Mouse (Mus musculus): ENCODE results near the gene Tesmin. TPM values are rescaled to one million over a fixed set of nuclear protein-coding genes. Genes with fewer than 3 reads are reported as not detected.

Gene Tesmin
- polyA plus RNA-seq, 1 experiment from 2014 or later, result 0.28 TPM

DNA sequence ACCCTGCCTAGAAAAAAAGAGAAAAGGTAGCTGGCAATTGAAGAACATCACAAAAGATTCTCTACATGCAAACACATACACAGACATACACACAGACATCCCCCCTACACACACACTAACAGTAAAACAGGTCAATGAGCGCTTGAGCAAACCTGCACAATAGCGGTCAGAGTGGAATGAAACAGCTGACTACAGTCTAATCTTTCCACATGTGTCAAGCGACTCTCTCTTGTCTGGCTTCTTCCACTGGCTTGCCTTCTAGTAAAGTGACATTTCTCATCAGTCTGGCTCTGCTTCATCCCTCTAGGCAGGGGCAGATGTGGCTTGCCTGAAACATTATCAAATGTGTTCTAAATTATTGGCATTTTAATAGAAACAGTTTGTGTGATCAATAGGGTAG, 5.6 kb downstream of the Tesmin start:
- Histone ChIP-seq H3K36me3 (no peaks in the 10 kb centered on the region), H3K27me3 (0 out of 2 replicates have a peak, but pooled peaks cover 2% of the 10 kb centered on the region), H3K9me3 (replicated peaks) (peaks cover 5% of the 10 kb centered on the region; the same call in 1 of the 2 replicates), H3K4me1 (replicated peaks) (peaks cover 22% of the 10 kb centered on the region), H3K4me3 (replicated peaks) (no peak overlapping the region), H3K9ac (no peak overlapping the region), H3K4me2 (no peak overlapping the region), H3K27ac (no peak overlapping the region)
- no peak for ATAC-seq (ENCODE audit: low read depth)
- no peak for DNase-seq
- WGBS (ENCODE audit: insufficient replicate concordance), result 71% methylated on average over 3 of the region's 3 CpGs

GRCm38 (mm10) chr19:3400057-3400456, 11.4 kb downstream of the Tesmin start:
- no peaks in the 10 kb centered on the region for H3K9me3 ChIP-seq (replicated peaks)
- no peaks in the 10 kb centered on the region for H3K4me1 ChIP-seq (replicated peaks)
- H3K9ac ChIP-seq, result no peak overlapping the region
- H3K27ac ChIP-seq, result no peak overlapping the region
- WGBS (ENCODE audit: insufficient replicate concordance), result 76% methylated on average over 4 of the region's 4 CpGs
- no peak for ATAC-seq (ENCODE audit: low read depth)
- no peak overlapping the region for H3K4me2 ChIP-seq
- H3K4me3 ChIP-seq (replicated peaks), result no peak overlapping the region
- DNase-seq, result no peak
- H3K27me3 ChIP-seq, result no peaks in the 10 kb centered on the region
- H3K36me3 ChIP-seq, result no peaks in the 10 kb centered on the region

DNA sequence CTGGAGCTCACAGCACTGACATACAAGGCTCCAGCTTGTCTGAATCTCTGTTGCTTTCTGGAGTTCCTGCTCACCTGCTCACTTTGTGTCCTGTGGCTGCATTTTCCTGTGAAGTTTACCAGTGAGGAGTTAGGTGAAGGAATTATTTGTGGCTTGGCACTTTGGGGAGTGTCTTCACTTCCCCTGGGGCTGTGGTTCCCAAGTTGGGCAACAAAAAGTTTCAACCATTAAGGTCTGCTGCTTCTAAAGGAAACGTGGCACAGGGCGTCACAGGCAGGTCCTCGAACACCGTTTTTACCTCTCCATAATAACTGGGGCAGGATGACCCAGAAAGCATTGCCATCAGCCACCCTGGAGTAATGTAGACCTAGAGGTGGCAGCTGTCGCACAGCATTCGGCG, 12.8 kb downstream of the Tesmin start:
- H3K27ac ChIP-seq, result no peak overlapping the region
- WGBS (ENCODE audit: insufficient replicate concordance), result 70% methylated on average over 7 of the region's 7 CpGs
- no peaks in the 10 kb centered on the region for H3K27me3 ChIP-seq
- no peak overlapping the region for H3K9ac ChIP-seq
- no peaks in the 10 kb centered on the region for H3K36me3 ChIP-seq
- no peak overlapping the region for H3K4me2 ChIP-seq
- no peak overlapping the region for H3K4me3 ChIP-seq (replicated peaks)
- DNase-seq (no peak), ATAC-seq (ENCODE audit: low read depth) (no peak)
- no peaks in the 10 kb centered on the region for H3K9me3 ChIP-seq (replicated peaks)
- H3K4me1 ChIP-seq (replicated peaks), result no peaks in the 10 kb centered on the region

DNA sequence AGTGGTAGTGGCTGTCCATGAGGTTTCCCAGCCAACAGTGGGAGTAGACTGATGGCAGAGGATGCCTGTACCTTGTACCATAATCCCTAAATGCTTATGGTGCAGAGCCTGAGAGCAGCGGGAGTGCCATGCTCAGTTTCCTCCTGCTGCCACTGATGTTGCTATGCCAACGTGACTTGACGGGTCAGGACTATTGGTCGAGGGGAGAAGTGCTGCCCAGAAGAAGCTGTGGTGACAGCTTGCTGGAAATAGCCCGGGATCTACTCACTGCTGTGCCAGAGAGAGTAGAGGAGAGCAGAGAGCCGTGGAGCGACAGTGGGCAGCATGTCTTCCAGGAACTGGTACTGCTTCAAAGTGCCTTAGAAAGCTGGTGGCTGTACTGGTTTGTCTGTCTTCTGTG, 13.3 kb downstream of the Tesmin start:
- no peak overlapping the region for H3K27ac ChIP-seq
- no peaks in the 10 kb centered on the region for H3K4me1 ChIP-seq (replicated peaks)
- no peak for ATAC-seq (ENCODE audit: low read depth)
- no peak overlapping the region for H3K4me2 ChIP-seq
- no peaks in the 10 kb centered on the region for H3K9me3 ChIP-seq (replicated peaks)
- H3K36me3 ChIP-seq, result no peaks in the 10 kb centered on the region
- DNase-seq, result no peak
- H3K4me3 ChIP-seq (replicated peaks), result no peak overlapping the region
- 45% methylated on average over 7 of the region's 7 CpGs for WGBS (ENCODE audit: insufficient replicate concordance)
- H3K9ac ChIP-seq, result no peak overlapping the region
- H3K27me3 ChIP-seq, result no peaks in the 10 kb centered on the region

DNA sequence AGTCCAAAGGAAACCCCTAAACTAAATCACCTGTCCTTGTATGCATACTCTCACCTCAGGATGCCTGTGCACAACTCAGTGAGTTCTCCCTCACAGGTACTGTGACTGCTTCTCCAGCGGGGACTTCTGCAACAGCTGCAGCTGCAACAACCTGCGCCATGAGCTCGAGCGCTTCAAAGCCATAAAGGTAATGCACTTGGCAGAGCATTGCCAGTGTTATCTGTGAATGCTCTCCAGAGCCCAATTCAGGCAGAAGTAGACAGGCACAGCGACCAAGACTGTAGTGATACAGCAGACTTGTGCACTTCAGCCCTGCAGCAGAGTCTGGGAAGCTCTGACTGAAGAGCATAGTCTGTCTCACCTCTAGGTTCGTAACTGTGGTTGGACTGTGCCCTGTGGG, 13.7 kb downstream of the Tesmin start:
- no peaks in the 10 kb centered on the region for H3K9me3 ChIP-seq (replicated peaks)
- H3K27me3 ChIP-seq, result no peaks in the 10 kb centered on the region
- ATAC-seq (ENCODE audit: low read depth) (no peak), DNase-seq (no peak)
- H3K36me3 ChIP-seq, result no peaks in the 10 kb centered on the region
- no peaks in the 10 kb centered on the region for H3K4me1 ChIP-seq (replicated peaks)
- no peak overlapping the region for H3K27ac ChIP-seq
- WGBS (ENCODE audit: insufficient replicate concordance), result 74% methylated on average over 6 of the region's 6 CpGs
- H3K9ac ChIP-seq, result no peak overlapping the region
- no peak overlapping the region for H3K4me2 ChIP-seq
- no peak overlapping the region for H3K4me3 ChIP-seq (replicated peaks)

DNA sequence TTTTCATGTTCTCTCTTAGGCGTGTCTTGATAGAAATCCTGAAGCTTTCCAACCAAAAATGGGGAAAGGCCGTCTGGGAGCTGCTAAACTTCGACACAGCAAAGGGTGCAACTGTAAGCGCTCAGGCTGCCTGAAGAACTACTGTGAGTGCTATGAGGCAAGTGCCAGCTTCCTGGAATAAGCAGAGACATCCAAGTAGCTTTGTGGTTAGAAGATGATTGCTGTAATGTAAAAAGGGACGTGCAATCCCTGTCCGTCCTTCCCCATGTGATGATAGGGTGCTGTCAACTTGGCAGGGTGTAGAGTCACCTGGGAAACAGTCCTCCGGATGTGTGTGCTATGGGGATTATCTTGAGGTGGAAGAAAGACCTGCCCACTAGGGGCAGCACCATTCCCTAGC, 15.4 kb downstream of the Tesmin start:
- Histone ChIP-seq H3K9me3 (replicated peaks) (no peaks in the 10 kb centered on the region), H3K9ac (no peak overlapping the region), H3K27me3 (no peaks in the 10 kb centered on the region), H3K4me1 (replicated peaks) (no peaks in the 10 kb centered on the region), H3K27ac (no peak overlapping the region), H3K36me3 (no peaks in the 10 kb centered on the region), H3K4me3 (replicated peaks) (no peak overlapping the region), H3K4me2 (no peak overlapping the region)
- WGBS (ENCODE audit: insufficient replicate concordance), result 53% methylated on average over 7 of the region's 7 CpGs
- DNase-seq (no peak), ATAC-seq (ENCODE audit: low read depth) (no peak)

GRCm38 (mm10) chr19:3405531-3406281, 17.0 kb downstream of the Tesmin start:
- no peaks in the 10 kb centered on the region for H3K9me3 ChIP-seq (replicated peaks)
- peaks cover 6% of the 10 kb centered on the region; the same call in 1 of the 2 replicates for H3K27me3 ChIP-seq
- DNase-seq (no peak), ATAC-seq (ENCODE audit: low read depth) (no peak)
- H3K36me3 ChIP-seq, result no peaks in the 10 kb centered on the region
- no peak overlapping the region for H3K27ac ChIP-seq
- no peaks in the 10 kb centered on the region for H3K4me1 ChIP-seq (replicated peaks)
- 29% methylated on average over 1 of the region's 1 CpGs for WGBS (ENCODE audit: insufficient replicate concordance)
- H3K4me3 ChIP-seq (replicated peaks), result no peak overlapping the region
- H3K4me2 ChIP-seq, result no peak overlapping the region
- H3K9ac ChIP-seq, result no peak overlapping the region

GRCm38 (mm10) chr19:3414268-3414733, 25.6 kb downstream of the Tesmin start, which contains the start of gene Gal:
TSS of gene Gal (minus strand) at chr19:3414544.
- DNase-seq (no peak), ATAC-seq (ENCODE audit: low read depth) (no peak)
- no peak within 1 kb of the TSS for H3K9ac ChIP-seq
- no peaks in the 10 kb centered on the region for H3K36me3 ChIP-seq
- H3K4me1 ChIP-seq (replicated peaks), result 0 out of 2 replicates have a peak, but pooled peaks cover 6% of the 10 kb centered on the region
- H3K4me2 ChIP-seq, result peak within 1 kb of the TSS; percentile 45
- 2% methylated on average over 37 of the region's 37 CpGs for WGBS (ENCODE audit: insufficient replicate concordance)
- peak within 1 kb of the TSS; percentile 22 for H3K4me3 ChIP-seq (replicated peaks)
- H3K27ac ChIP-seq, result no peak within 1 kb of the TSS
- peaks cover 64% of the 10 kb centered on the region for H3K27me3 ChIP-seq
- H3K9me3 ChIP-seq (replicated peaks), result no peaks in the 10 kb centered on the region

DNA sequence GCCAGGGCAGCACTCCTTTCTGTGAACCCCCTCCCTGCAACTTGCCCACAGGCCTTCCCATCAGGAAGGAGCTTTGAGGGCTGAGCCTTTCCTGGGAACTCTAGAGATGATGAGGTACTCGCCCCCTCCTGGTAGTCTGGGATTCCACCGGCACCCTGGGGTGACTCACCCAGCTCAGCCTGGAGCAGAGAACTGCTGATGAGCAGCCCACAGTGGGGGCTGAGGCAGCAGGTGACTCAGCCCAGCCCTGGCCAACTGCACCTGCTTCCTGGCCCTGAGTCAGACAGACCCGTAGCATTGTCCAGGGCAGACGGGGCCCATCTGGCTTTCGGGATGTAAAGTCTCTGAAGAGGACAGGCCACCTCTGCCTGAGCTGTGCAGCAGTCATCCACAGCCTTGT, 30.6 kb downstream of the Tesmin start:
- H3K27ac ChIP-seq, result no peak overlapping the region
- H3K4me1 ChIP-seq (replicated peaks), result 0 out of 2 replicates have a peak, but pooled peaks cover 4% of the 10 kb centered on the region
- WGBS (ENCODE audit: insufficient replicate concordance), result 50% methylated on average over 5 of the region's 5 CpGs
- no peak overlapping the region for H3K9ac ChIP-seq
- no peaks in the 10 kb centered on the region for H3K36me3 ChIP-seq
- H3K9me3 ChIP-seq (replicated peaks), result no peaks in the 10 kb centered on the region
- no peak overlapping the region for H3K4me2 ChIP-seq
- peaks cover 25% of the 10 kb centered on the region for H3K27me3 ChIP-seq
- no peak overlapping the region for H3K4me3 ChIP-seq (replicated peaks)
- ATAC-seq (ENCODE audit: low read depth), result no peak
- DNase-seq, result no peak

GRCm38 (mm10) chr19:3422488-3422887, 33.8 kb downstream of the Tesmin start:
- DNase-seq, result no peak
- Histone ChIP-seq H3K9me3 (replicated peaks) (no peaks in the 10 kb centered on the region), H3K36me3 (no peaks in the 10 kb centered on the region), H3K4me3 (replicated peaks) (no peak overlapping the region), H3K9ac (no peak overlapping the region), H3K4me1 (replicated peaks) (no peaks in the 10 kb centered on the region), H3K27me3 (peaks cover 1% of the 10 kb centered on the region; the same call in 1 of the 2 replicates), H3K4me2 (no peak overlapping the region), H3K27ac (no peak overlapping the region; the same call in 1 of the 2 replicates)
- no peak for ATAC-seq (ENCODE audit: low read depth)
- 75% methylated on average over 6 of the region's 6 CpGs for WGBS (ENCODE audit: insufficient replicate concordance)

- Histone ChIP-seq H3K36me3 (no peaks in the 10 kb centered on the region), H3K9ac (no peak overlapping the region), H3K4me2 (no peak overlapping the region), H3K27ac (no peak overlapping the region; the same call in 1 of the 2 replicates), H3K4me1 (replicated peaks) (no peaks in the 10 kb centered on the region), H3K4me3 (replicated peaks) (no peak overlapping the region), H3K27me3 (no peaks in the 10 kb centered on the region), H3K9me3 (replicated peaks) (no peaks in the 10 kb centered on the region)
- DNase-seq (no peak), ATAC-seq (ENCODE audit: low read depth) (no peak)
- WGBS (ENCODE audit: insufficient replicate concordance), result 34% methylated on average over 4 of the region's 4 CpGs
These were observed 34.3 kb downstream of the Tesmin start for GRCm38 (mm10) chr19:3422981-3423380.

GRCm38 (mm10) chr19:3424214-3424613, 35.6 kb downstream of the Tesmin start:
- no peaks in the 10 kb centered on the region for H3K27me3 ChIP-seq
- H3K4me2 ChIP-seq, result no peak overlapping the region
- no peak overlapping the region for H3K4me3 ChIP-seq (replicated peaks)
- H3K4me1 ChIP-seq (replicated peaks), result no peaks in the 10 kb centered on the region
- ATAC-seq (ENCODE audit: low read depth) (no peak), DNase-seq (no peak)
- no peak overlapping the region for H3K27ac ChIP-seq
- H3K36me3 ChIP-seq, result no peaks in the 10 kb centered on the region
- WGBS (ENCODE audit: insufficient replicate concordance), result 66% methylated on average over 2 of the region's 2 CpGs
- no peaks in the 10 kb centered on the region for H3K9me3 ChIP-seq (replicated peaks)
- no peak overlapping the region for H3K9ac ChIP-seq
